Mouse (Mus musculus): Measurements from ENCODE around the gene Wfdc21.

Wfdc21 gene

GRCm38 (mm10) chr11:83753581-83754181 is 6.9 kb downstream of the Wfdc21 start, which contains the start of gene Heatr6:
Heatr6 (plus strand) TSS chr11:83753696.
- DNase-seq (ENCODE audit: low read depth), result peak; percentile 79

GRCm38 (mm10) chr11:83754227-83754626 is 7.5 kb downstream of the Wfdc21 start:
- no peak for DNase-seq (ENCODE audit: low read depth)

GRCm38 (mm10) chr11:83767306-83767705 is 20.6 kb downstream of the Wfdc21 start:
- DNase-seq (ENCODE audit: low read depth), result no peak

GRCm38 (mm10) chr11:83768976-83769375 is 22.2 kb downstream of the Wfdc21 start:
- DNase-seq (ENCODE audit: low read depth), result no peak

GRCm38 (mm10) chr11:83771014-83771413 is 24.3 kb downstream of the Wfdc21 start:
- DNase-seq (ENCODE audit: low read depth), result no peak

- DNase-seq (ENCODE audit: low read depth), result no peak
These were observed 25.6 kb downstream of the Wfdc21 start for GRCm38 (mm10) chr11:83772341-83772740.

- DNase-seq (ENCODE audit: low read depth), result no peak
These were observed 27.0 kb downstream of the Wfdc21 start for GRCm38 (mm10) chr11:83773691-83774090.

- DNase-seq (ENCODE audit: low read depth), result no peak
These were observed 27.6 kb downstream of the Wfdc21 start for GRCm38 (mm10) chr11:83774324-83774723.

- no peak for DNase-seq (ENCODE audit: low read depth)
These were observed 30.1 kb downstream of the Wfdc21 start for GRCm38 (mm10) chr11:83776798-83777197.

- DNase-seq (ENCODE audit: low read depth), result no peak
These were observed 37.3 kb downstream of the Wfdc21 start for GRCm38 (mm10) chr11:83783931-83784600.

- no peak for DNase-seq (ENCODE audit: low read depth)
These were observed 37.9 kb downstream of the Wfdc21 start for GRCm38 (mm10) chr11:83784661-83785060.

GRCm38 (mm10) chr11:83785366-83785765 is 38.6 kb downstream of the Wfdc21 start:
- DNase-seq (ENCODE audit: low read depth), result peak; percentile 53

- DNase-seq (ENCODE audit: low read depth), result no peak
These were observed 40.1 kb downstream of the Wfdc21 start for GRCm38 (mm10) chr11:83786835-83787234.

GRCm38 (mm10) chr11:83787401-83788021 is 40.8 kb downstream of the Wfdc21 start:
- DNase-seq (ENCODE audit: low read depth), result no peak

GRCm38 (mm10) chr11:83788331-83788730 is 41.6 kb downstream of the Wfdc21 start:
- DNase-seq (ENCODE audit: low read depth), result no peak

- no peak for DNase-seq (ENCODE audit: low read depth)
These were observed 42.5 kb downstream of the Wfdc21 start for GRCm38 (mm10) chr11:83789259-83789658.

GRCm38 (mm10) chr11:83791133-83791532 is 44.4 kb downstream of the Wfdc21 start:
- no peak for DNase-seq (ENCODE audit: low read depth)

GRCm38 (mm10) chr11:83792316-83792914 is 45.7 kb downstream of the Wfdc21 start:
- no peak for DNase-seq (ENCODE audit: low read depth)

- DNase-seq (ENCODE audit: low read depth), result no peak
These were observed 46.5 kb downstream of the Wfdc21 start for GRCm38 (mm10) chr11:83793264-83793663.

- no peak for DNase-seq (ENCODE audit: low read depth)
These were observed 49.4 kb downstream of the Wfdc21 start for GRCm38 (mm10) chr11:83796112-83796511.

- no peak for DNase-seq (ENCODE audit: low read depth)
These were observed 50.4 kb downstream of the Wfdc21 start for GRCm38 (mm10) chr11:83796980-83797608.

GRCm38 (mm10) chr11:83799871-83800430 is 53.2 kb downstream of the Wfdc21 start:
- DNase-seq (ENCODE audit: low read depth), result no peak

Data from c-Kit-positive CD71-positive TER-119-negative erythroid progenitor cells, embryonic 14.5 days (primary cell).